Mouse (Mus musculus): ENCODE data around the gene Ubb. TPM values are rescaled to one million over a fixed set of nuclear protein-coding genes. Genes with fewer than 3 reads are reported as not detected.

Ubb gene
- total RNA-seq, 4 experiments from 2014 or later = 864 to 966 (median 933) TPM

DNA sequence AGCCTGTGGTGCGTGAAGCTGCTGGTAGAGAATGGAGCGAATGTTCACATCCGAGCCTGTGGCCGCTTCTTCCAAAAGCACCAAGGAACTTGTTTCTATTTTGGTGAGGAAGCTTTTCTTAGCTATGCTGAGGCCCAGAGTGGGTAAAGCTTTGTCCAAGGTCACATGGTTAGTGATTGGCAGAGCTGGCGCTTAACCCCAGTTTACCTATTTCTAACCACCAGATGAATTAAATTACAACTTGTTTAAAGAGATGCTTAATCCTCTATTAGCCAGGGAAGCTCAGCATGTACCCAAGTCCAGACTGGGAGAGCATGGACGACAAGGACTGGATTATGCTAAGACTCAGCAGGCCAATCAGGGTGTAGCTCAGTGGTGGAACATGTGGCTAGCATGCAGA is 32.1 kb downstream of the Ubb start:
- no peak for DNase-seq (ENCODE audit: low spot score in 2 of 2)

DNA sequence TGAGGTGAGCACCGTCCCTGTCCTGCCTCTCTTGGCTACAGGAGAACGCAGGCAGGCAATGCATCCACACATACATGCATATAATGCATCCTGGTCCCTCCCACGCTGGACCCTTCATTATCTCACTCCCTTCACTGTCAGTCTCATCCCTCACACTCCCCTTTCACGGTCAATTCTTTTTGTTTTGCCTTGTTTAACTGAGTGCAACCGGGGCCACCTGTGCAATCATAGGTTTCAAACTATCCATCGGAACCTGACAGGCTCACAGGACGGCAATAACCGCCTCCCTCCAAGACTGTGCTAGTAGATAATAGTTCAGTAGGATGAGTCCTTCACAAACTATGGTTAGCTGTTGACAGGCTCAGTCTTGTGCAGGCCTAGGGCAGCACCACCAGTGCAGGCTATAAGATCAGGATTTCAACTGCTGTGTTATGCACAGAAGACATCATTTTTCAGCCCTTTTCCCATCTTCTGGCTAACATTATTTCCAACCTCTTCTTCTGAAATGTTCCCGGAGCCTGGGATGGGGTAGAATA is 33.8 kb downstream of the Ubb start:
- DNase-seq (ENCODE audit: low spot score in 2 of 2) = no peak

DNA sequence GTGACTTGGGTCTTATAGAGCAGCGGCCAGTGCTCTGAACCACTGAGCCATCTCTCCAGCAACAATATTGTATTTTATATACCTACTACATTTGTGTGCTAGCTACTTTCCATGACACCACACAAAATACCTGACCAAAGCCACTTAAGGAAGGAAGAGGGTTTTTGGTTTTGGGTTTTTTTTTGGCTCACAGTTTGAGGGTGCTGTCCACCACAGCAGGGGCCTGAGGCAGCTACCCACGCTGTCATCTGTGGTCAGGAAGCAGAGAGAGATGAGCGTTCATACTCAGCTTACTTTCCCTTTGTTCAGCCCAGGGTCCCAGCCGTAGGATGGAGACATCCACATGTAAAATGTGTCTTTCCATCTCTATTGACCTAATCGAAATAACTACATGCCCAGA is 36.1 kb downstream of the Ubb start:
- no peak for DNase-seq (ENCODE audit: low spot score in 2 of 2)

DNA sequence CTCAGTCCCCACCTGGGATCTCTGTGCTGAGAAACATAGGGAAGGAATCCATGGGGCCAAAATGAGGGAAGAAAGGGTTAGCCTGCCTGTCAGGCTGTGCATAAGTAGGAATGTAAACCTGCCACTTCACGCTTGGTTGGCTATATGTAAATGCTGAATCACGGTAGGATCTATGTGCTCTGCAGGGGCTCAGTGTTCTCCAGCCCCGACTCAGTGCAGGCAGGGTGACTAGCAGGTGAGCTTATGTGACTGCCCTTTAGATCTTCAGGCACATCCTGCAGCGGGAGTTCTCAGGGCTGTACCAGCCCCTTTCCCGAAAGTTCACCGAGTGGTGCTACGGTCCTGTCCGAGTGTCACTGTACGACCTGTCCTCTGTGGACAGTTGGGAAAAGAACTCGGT is 38.4 kb downstream of the Ubb start:
- no peak for DNase-seq (ENCODE audit: low spot score in 2 of 2)

DNA sequence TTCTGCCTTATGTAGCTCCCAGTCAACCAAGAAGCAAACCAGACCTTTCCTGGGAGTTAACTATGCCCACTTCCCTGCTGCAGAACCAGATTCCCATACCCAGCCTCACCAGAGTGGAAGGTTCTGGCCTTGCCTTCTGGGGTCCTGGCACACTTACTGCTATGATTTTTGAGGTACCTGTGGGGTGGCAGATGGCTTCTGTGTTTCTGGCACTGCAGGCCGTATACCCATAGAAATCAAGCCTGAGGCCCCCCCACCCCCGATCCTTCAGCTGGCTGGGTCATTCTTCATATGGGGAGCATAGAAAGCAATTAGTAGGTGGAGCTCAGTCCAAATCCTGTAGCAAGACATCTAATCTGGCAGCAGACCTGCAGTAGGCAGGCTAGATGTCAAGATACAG is 40.1 kb downstream of the Ubb start:
- no peak for DNase-seq (ENCODE audit: low spot score in 2 of 2)

DNA sequence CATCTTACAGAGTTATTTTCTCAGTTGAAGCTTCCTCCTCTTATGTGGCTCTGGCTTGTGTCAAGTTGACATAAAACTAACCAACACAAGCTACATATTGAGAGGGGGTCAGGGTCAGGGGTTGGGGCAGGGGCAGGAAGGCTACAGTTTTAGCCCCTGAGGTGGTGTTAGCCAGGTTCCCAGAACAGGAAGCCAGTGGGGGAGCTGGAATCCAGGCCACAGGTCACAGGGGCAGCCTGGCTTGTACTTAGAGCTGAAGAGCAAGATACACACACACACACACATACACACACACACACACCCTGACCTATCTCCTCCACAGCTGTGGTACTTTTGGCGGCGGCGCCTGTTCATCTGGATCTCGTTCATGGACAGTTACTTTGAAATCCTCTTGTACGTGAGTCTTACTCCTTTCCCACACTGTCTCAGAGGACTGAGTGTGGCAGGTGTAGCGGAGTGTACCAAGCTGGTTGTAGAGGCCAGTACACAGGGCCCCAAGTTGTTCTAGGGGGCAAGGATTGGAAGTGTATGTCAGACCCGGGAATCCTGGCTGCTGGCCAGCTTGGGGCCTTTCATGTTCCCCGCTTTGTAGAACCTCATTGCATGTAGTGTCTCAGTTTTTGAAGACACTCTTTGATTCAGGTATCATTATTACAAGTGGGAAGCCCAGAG is 41.1 kb downstream of the Ubb start:
- no peak for DNase-seq (ENCODE audit: low spot score in 2 of 2)

DNA sequence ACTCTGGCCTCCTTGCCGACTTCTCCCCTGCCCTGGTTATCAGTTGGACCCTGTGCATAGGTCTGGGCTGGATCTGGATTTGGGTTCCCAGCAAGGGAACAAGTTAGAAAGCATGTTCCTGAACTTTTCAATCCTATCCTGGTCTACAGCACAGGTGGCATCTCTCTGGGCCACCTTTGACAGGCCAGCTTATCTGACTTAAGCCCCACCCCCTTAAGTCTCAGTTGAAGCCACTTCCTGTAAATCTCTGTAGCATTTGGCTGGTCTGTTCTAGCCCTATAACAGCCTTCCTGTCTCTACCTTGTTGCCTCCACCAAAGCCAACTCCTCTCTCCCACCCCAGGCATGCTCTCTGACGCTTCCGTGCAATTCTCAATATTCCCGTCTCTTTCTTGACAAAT is 47.6 kb downstream of the Ubb start:
- DNase-seq (ENCODE audit: low spot score in 2 of 2) = no peak

DNA sequence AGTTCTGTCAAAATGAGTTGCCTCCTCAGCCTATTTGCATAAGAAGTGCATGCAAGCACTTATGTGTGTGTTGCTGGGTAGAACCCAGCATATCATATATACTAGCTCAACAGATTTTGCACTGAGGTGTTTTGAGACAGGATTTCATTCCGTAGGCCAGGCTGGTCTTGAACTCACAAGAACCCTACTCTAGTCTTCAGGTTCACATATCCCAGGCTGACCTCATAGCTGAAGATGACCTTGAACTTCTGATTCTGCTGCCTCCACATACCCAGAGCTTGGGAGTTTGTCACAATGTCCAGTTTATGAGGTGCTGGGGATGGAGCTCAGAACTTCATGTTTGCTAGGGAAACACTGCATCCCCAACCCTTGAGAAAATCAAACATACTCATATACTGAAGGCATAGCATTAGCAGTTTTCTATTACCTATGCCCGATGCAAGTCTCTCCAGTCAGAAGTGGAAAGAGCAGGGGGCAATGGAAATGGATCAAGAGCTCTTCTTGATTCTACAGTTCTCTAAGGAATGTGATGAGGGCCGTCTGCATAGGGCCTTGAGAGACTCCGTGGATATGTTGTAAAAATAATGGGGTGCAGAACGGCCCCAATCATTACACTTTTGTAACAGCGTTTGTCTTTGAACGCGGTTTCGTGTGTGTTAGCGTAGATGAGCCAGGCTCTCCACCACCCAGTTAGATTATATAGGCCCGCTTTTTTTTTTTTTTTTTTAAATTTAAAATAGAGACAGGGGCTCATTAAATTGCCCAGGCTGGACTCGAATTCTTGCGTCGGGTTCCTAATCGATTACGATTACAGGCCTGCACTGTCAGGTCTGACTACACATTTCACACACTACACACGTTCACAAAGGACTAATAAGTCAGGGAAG is 51.0 kb downstream of the Ubb start:
- DNase-seq (ENCODE audit: low spot score in 2 of 2) = no peak

Other genes starting within 250 kb of the Ubb start
- gene Pigl, start 92.7 kb upstream of the Ubb start, total RNA-seq (2022) = 1 to 10 TPM; 1.6 to 1.9 (median 1.8) TPM
- gene Ncor1, start 92.6 kb upstream of the Ubb start, total RNA-seq (2022) = 100 to 1,000 TPM; 114 to 145 (median 126) TPM
- gene Cenpv, start 11.9 kb upstream of the Ubb start, total RNA-seq (2022) = 10 to 100 TPM; 14.0 to 21.6 (median 17.8) TPM
- gene Trpv2, start 23.3 kb downstream of the Ubb start, total RNA-seq (2022) = 1 to 10 TPM in 2 of 4 experiments, under 1 TPM in 2; 0.46 to 1.3 (median 0.95) TPM
- 1 to 10 TPM; 2.7 to 4.6 (median 3.0) TPM for gene Lrrc75a, start 97.4 kb downstream of the Ubb start, total RNA-seq (2022)
- 1 to 10 TPM; 5.3 to 7.2 (median 6.5) TPM for gene Mmgt2, start 97.5 kb downstream of the Ubb start, total RNA-seq (2022)
- 1 to 10 TPM in 1 of 4 experiments, under 1 TPM in 3; 0.48 to 1.4 (median 0.73) TPM for gene Zfp287, start 180.7 kb downstream of the Ubb start, total RNA-seq (2022)
- not detected for gene Gm10428, start 201.9 kb downstream of the Ubb start, total RNA-seq (2022)
- gene Zfp286, start 238.3 kb downstream of the Ubb start, total RNA-seq (2022) = 1 to 10 TPM; 1.4 to 1.7 (median 1.6) TPM

All from gastrocnemius, adult 8-10 months (tissue).